Mouse (Mus musculus) kidney, adult 8-10 months (tissue): ENCODE measurements around the gene Sipa1l3.

Experiments used
- DNase-seq, 2 experiments: peaks; one replicate each; pipeline ENCODE4 v3.0.0; 2022

The Sipa1l3 gene

GRCm38 (mm10) chr7:29505337-29506318 lies 12.8 kb downstream of the Sipa1l3 start:
- peak; percentile 70 to 78 for DNase-seq

GRCm38 (mm10) chr7:29504683-29505290 lies 13.7 kb downstream of the Sipa1l3 start:
- no peak for DNase-seq

- peak; percentile 45 to 55 for DNase-seq
These were observed 14.8 kb downstream of the Sipa1l3 start for GRCm38 (mm10) chr7:29503616-29504015.

DNA sequence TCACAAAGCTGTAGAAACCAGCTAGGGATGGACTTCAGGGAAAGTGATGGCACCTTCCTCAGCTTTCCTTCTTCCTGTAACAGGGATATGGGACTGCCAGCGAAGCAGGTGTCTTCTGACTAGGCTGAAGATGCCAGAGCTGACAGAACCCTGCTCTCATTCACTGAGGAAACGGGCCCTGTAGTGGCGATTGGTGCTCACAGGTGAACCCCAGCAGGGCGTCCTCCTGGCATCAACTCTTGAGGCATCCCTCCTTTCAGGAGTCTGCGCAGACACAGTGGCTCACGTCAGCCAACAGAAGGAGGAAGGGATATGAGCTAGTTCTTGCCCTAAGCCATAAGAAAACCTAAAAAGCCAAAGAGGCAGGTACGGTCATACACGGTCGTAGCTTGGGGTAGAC lies 17.2 kb downstream of the Sipa1l3 start:
- no peak for DNase-seq

- no peak for DNase-seq
These were observed 19.4 kb downstream of the Sipa1l3 start for GRCm38 (mm10) chr7:29499071-29499470.

- peak; percentile 52 to 77 for DNase-seq
These were observed 21.4 kb downstream of the Sipa1l3 start for GRCm38 (mm10) chr7:29496953-29497590.

- DNase-seq, result no peak
These were observed 22.1 kb downstream of the Sipa1l3 start for GRCm38 (mm10) chr7:29496332-29496731.

- no peak for DNase-seq
These were observed 22.6 kb downstream of the Sipa1l3 start for GRCm38 (mm10) chr7:29495880-29496279.

GRCm38 (mm10) chr7:29494854-29495253 lies 23.6 kb downstream of the Sipa1l3 start:
- DNase-seq, result no peak

DNA sequence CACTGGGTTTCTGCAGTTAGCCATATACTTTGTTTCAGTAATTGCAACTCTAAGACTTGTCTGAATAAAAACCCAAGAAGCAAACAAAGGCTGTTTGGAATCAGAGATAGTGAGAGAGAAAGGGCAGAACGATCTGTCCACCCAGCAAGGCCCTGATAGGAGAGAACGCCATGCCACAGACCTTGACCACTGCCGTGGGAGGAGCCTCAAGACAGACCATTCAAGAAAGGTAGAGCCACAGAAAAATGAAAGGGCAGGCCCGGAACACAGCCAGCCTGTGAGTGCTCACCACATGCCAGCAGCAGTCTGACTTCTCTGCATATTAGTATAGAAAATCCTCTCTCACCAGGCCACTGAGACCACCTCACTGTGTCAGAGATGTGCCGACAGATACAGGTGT lies 24.4 kb downstream of the Sipa1l3 start:
- DNase-seq, result no peak

DNA sequence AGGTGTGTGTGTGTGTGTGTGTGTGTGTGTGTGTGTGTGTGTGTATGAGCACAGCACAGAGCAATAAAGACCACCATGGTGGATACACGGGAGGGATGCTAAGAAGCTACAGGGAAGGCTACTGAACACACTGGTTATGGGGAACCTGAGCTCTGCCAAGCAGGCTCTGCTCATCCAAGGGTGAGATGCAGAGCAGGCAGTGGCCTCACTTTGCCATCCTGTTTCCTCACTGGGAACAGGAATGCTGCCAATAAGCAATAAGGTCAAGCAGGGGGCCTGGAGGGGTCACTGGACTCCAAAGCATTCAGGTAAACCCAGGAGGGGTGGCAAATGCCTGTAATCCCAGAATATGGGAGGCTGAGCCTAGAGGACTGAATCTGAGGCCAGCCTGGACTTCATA lies 25.4 kb downstream of the Sipa1l3 start:
- no peak for DNase-seq

- DNase-seq, result no peak
These were observed 26.6 kb downstream of the Sipa1l3 start for GRCm38 (mm10) chr7:29491861-29492260.

GRCm38 (mm10) chr7:29491471-29491755 lies 27.0 kb downstream of the Sipa1l3 start:
- no peak for DNase-seq

GRCm38 (mm10) chr7:29490704-29491470 lies 27.6 kb downstream of the Sipa1l3 start:
- no peak for DNase-seq

GRCm38 (mm10) chr7:29489851-29490250 lies 28.6 kb downstream of the Sipa1l3 start:
- DNase-seq, result no peak

- no peak for DNase-seq
These were observed 29.1 kb downstream of the Sipa1l3 start for GRCm38 (mm10) chr7:29489364-29489763.

DNA sequence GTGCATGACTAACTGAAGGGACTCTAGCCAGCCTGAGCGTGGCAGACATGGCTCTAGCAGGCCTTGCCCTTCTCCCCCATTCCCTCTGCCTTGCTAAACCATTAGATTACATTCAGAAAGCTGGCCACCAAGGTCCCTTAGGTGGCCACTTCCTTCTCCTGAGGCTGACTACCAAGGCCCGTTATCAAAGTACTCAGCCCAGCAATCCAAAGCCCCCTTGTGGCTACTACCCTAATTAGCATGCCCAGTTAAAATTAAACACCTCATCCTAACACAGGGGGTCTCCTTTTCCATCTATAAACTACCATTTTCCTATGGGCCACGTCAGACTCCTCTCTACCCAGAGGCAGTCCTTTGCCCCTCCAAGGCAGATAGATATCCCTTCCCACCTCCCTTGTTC lies 31.7 kb downstream of the Sipa1l3 start:
- DNase-seq, result no peak

DNA sequence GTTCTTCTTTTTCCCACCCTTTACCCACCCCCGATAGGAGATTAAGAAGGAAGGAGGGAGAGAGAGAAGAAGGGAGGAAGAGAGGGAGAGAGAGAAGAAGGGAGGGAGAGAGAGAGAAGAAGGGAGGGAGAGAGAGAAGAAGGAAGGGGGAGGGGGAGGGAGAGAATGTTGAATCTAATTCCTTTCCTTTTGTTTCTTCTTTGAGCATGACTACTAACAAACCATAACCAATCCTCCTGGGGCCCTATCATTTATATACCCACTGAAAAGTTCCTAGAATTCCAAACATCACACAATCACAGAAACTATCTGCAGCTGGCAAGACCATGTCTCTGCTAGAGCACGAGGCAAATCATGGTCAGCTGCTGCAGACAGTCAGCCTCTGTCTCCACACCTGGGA lies 32.7 kb downstream of the Sipa1l3 start:
- DNase-seq, result no peak

GRCm38 (mm10) chr7:29483556-29483955 lies 34.9 kb downstream of the Sipa1l3 start:
- DNase-seq, result peak in 1 of 2 experiments; percentile 36

GRCm38 (mm10) chr7:29481345-29482155 lies 36.9 kb downstream of the Sipa1l3 start:
- no peak for DNase-seq

DNA sequence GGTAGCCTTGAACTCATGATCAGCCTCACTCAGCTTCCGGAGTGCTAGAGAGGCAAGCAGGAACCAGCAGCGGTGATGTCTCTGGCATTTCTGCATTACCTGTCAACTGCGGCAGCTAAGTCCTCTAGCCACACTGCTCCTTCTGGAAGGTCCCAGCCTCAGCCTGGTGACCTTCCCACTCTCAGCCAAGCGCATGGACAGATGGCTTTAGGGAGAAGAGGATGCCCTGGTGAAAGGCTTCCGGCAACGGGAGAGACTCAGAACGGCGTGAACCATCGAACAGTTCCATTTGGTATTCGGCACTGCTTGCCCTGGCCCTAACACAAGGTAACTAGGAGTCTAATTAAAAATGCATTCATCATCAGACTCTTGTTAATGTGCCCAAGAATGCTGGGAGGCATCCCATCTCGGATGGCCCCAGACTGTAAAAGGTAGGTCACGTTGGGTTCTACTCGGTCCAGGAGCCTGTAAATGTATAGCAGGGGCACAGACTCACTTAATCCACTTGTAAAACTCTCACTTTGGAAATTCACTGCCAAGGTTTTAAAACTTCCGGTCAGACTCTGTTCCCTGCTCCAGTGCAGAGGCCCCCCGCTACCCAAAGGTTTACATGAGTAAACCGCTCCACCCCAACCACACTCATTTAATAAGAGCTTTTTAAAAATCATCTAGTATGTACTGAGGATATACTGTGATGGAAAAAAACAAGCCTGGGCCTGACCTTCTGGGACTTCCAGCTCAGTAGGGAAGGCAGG lies 37.7 kb downstream of the Sipa1l3 start:
- DNase-seq, result no peak
